In genomic region chr17:57799414-57799985, GRCm38 (mm10) we compare ENCODE assay signal across 27 mouse cellular contexts. TPM values are rescaled to one million over a fixed set of nuclear protein-coding genes. Genes with fewer than 3 reads are reported as not detected.
DNase-seq lines count a peak whose midpoint lies in the region; ATAC-seq lines count a peak whose summit lies in the region.
"Had no signal": no experiment of that assay in that cellular context is flagged by ENCODE, and none has a peak within 500 bp of the region (broad histone marks: within the 10 kb centered on the region; RNA-seq: fewer than 3 reads in every experiment).

No protein-coding gene starts in this region.

- peak; percentile 74 for ATAC-seq in frontal cortex, adult (ENCODE audit: low TSS enrichment)
- ATAC-seq in neural tube, embryonic 12.5 days (ENCODE audit: low FRiP score, low read depth), result peak; percentile 72
- ATAC-seq in midbrain, embryonic 14.5 days (ENCODE audit: low FRiP score, low TSS enrichment), result no peak; the same call in 1 of the 2 replicates
- ATAC-seq: intestine, embryonic 15.5 days had no signal

- no peak overlapping the region for H3K9ac ChIP-seq in neural tube, embryonic 12.5 days
- no peak overlapping the region for H3K9ac ChIP-seq in midbrain, embryonic 14.5 days (replicated peaks; ENCODE audit: low read length)
- H3K9ac ChIP-seq: embryonic facial prominence, embryonic 13.5 days; heart, embryonic 12.5 days; intestine, embryonic 15.5 days; kidney, embryonic 15.5 days; stomach, embryonic 15.5 days had no signal

- DNase-seq in frontal cortex, postnatal 36 days (ENCODE audit: low spot score in 2 of 2), result no peak
- DNase-seq in neural tube, embryonic 10.5 days (ENCODE audit: extremely low spot score, low spot score), result no peak
- peak; percentile 34 for DNase-seq in midbrain, embryonic 14.5 days
- no peak for DNase-seq in heart, postnatal 36 days
- no peak for DNase-seq in retina, embryonic 14.5 days (ENCODE audit: low spot score)
- DNase-seq: cerebellum, adult 11-12 months; cerebellum, postnatal 36 days; gastrocnemius, adult 2 months; lung, adult 2 months; lung, postnatal 4 days; spleen, adult 18-20 months had no signal

- H3K4me1 ChIP-seq in neural tube, embryonic 12.5 days, result no peaks in the 10 kb centered on the region
- H3K4me1 ChIP-seq in midbrain, embryonic 14.5 days (ENCODE audit: control insufficient read depth, insufficient read depth, low read length), result no peaks in the 10 kb centered on the region
- H3K4me1 ChIP-seq: embryonic facial prominence, embryonic 13.5 days; heart, embryonic 12.5 days; intestine, embryonic 15.5 days; kidney, embryonic 15.5 days; stomach, embryonic 15.5 days had no signal

- H3K36me3 ChIP-seq in neural tube, embryonic 12.5 days, result no peaks in the 10 kb centered on the region
- no peaks in the 10 kb centered on the region for H3K36me3 ChIP-seq in midbrain, embryonic 14.5 days (ENCODE audit: control insufficient read depth, insufficient read depth, low read length)
- H3K36me3 ChIP-seq: embryonic facial prominence, embryonic 13.5 days; heart, embryonic 12.5 days; intestine, embryonic 15.5 days; kidney, embryonic 15.5 days; stomach, embryonic 15.5 days had no signal

- no peaks in the 10 kb centered on the region for H3K27me3 ChIP-seq in neural tube, embryonic 12.5 days (replicated peaks)
- H3K27me3 ChIP-seq in midbrain, embryonic 14.5 days (ENCODE audit: control insufficient read depth, insufficient read depth, low read length), result no peaks in the 10 kb centered on the region
- H3K27me3 ChIP-seq: CH12.LX; embryonic facial prominence, embryonic 13.5 days; heart, embryonic 12.5 days; intestine, embryonic 15.5 days; kidney, embryonic 15.5 days; stomach, embryonic 15.5 days had no signal

- H3K4me3 ChIP-seq in neural tube, embryonic 12.5 days, result no peak overlapping the region
- H3K4me3 ChIP-seq in midbrain, embryonic 14.5 days (replicated peaks; ENCODE audit: low read depth, low read length), result no peak overlapping the region
- H3K4me3 ChIP-seq: embryonic facial prominence, embryonic 13.5 days; gastrocnemius, adult 2 months; heart, embryonic 12.5 days; intestine, embryonic 15.5 days; kidney, embryonic 15.5 days; stomach, embryonic 15.5 days had no signal

- no peak overlapping the region for H3K27ac ChIP-seq in neural tube, embryonic 12.5 days
- H3K27ac ChIP-seq in midbrain, embryonic 14.5 days (replicated peaks; ENCODE audit: low read depth, low read length), result no peak overlapping the region
- H3K27ac ChIP-seq: embryonic facial prominence, embryonic 13.5 days; gastrocnemius, adult 2 months; intestine, embryonic 15.5 days; kidney, embryonic 15.5 days; stomach, embryonic 15.5 days had no signal

- no peaks in the 10 kb centered on the region for H3K9me3 ChIP-seq in neural tube, embryonic 12.5 days
- H3K9me3 ChIP-seq in midbrain, embryonic 14.5 days (ENCODE audit: control insufficient read depth, low read length), result no peaks in the 10 kb centered on the region
- H3K9me3 ChIP-seq: embryonic facial prominence, embryonic 13.5 days; heart, embryonic 12.5 days; intestine, embryonic 15.5 days; kidney, embryonic 15.5 days; stomach, embryonic 15.5 days had no signal

- intact Hi-C loops in heart, postnatal 36 days (cut with DNase I), result no loop called here

- 34% methylated on average over 3 of the region's 3 CpGs for WGBS in neural tube, embryonic 12.5 days
- 17% methylated on average over 3 of the region's 3 CpGs for WGBS in midbrain, embryonic 14.5 days

- H3K4me2 ChIP-seq in neural tube, embryonic 12.5 days (replicated peaks), result no peak overlapping the region
- H3K4me2 ChIP-seq in midbrain, embryonic 14.5 days (ENCODE audit: low read length), result no peak overlapping the region
- H3K4me2 ChIP-seq: embryonic facial prominence, embryonic 13.5 days; heart, embryonic 12.5 days; intestine, embryonic 15.5 days; kidney, embryonic 15.5 days; liver, embryonic 11.5 days; stomach, embryonic 15.5 days had no signal

RNA-seq across cellular contexts. Expression of gene Cntnap5c, which starts 30.1 kb away (rescaled TPM):
- polyA plus RNA-seq in neural tube, embryonic 12.5 days (2016; fragmentation: Nextera tagmentation; extraction: Ambion mirVana), result 0.26 and 0.42 TPM in 2 replicates
- polyA plus RNA-seq in midbrain, embryonic 14.5 days (2014; fragmentation: Nextera tagmentation; extraction: Ambion mirVana), result 1.7 and 1.8 TPM in 2 replicates
- not detected for total RNA-seq in heart, postnatal 36 days (2021)
- total RNA-seq: adrenal gland, adult 18-20 months; CH12.LX; gastrocnemius, adult 2 months; granulocyte monocyte progenitor cell, adult 5-6 weeks; heart, postnatal 25 days; monocyte, adult 5-6 weeks had no signal
- polyA plus RNA-seq: embryonic facial prominence, embryonic 13.5 days; heart, embryonic 12.5 days; intestine, embryonic 15.5 days; kidney, embryonic 15.5 days; large intestine, adult 2 months; liver, embryonic 11.5 days; lung, adult 2 months; stomach, embryonic 15.5 days had no signal

RNA-seq across cellular contexts. Expression of gene Gm21834, which starts 57.5 kb away (rescaled TPM):
- polyA plus RNA-seq in neural tube, embryonic 12.5 days (2016; fragmentation: Nextera tagmentation; extraction: Ambion mirVana), result not detected in 2 replicates
- polyA plus RNA-seq in midbrain, embryonic 14.5 days (2014; fragmentation: Nextera tagmentation; extraction: Ambion mirVana), result not detected in 2 replicates
- not detected for total RNA-seq in heart, postnatal 36 days (2021)
- total RNA-seq: adrenal gland, adult 18-20 months; CH12.LX; gastrocnemius, adult 2 months; granulocyte monocyte progenitor cell, adult 5-6 weeks; heart, postnatal 25 days; layer of hippocampus, postnatal 14 days; left cerebral cortex, postnatal 36 days; monocyte, adult 5-6 weeks had no signal
- polyA plus RNA-seq: embryonic facial prominence, embryonic 13.5 days; heart, embryonic 12.5 days; intestine, embryonic 15.5 days; kidney, embryonic 15.5 days; large intestine, adult 2 months; liver, embryonic 11.5 days; lung, adult 2 months; stomach, embryonic 15.5 days had no signal
